Comparison of ENCODE assay signal across 14 mouse cellular contexts in the genomic region with DNA sequence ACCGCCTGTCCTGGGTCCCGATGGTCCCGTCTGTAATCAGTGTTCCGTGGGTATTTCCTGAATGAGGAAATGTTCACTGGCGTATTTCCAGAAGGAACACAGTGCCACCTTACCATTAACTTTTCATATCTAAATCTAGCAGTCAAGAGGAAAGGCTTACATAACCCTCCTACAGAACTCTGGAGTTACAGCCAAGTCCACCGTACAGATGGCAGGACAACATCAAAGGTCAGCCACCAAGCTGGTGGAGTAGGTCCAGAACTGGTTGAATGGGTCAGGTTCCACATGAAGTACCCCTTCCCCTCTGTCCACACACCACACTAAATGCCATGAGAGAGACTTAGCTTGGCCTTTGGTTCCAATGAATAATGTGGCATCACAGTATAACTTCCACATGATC.
"Had no signal": no experiment of that assay in that cellular context is flagged by ENCODE, and none has a peak within 500 bp of the region (broad histone marks: within the 10 kb centered on the region; RNA-seq: fewer than 3 reads in every experiment).

No protein-coding gene starts in this region.

- H3K4me1 ChIP-seq: megakaryocyte, embryonic 14.5 days; neural tube, embryonic 12.5 days had no signal

- H3K9ac ChIP-seq: hindbrain, embryonic 12.5 days; liver, embryonic 14.5 days; neural tube, embryonic 12.5 days had no signal

- ATAC-seq: hindbrain, embryonic 16.5 days; inflammation-experienced regulatory T-cells, adult 6 months; intestine, postnatal 0 days had no signal

- H3K27ac ChIP-seq: hindbrain, embryonic 12.5 days; left cerebral cortex, adult 2 months; limb, embryonic 10.5 days; liver, embryonic 14.5 days; macrophage; neural tube, embryonic 12.5 days; stomach, postnatal 0 days had no signal

- H3K36me3 ChIP-seq: hindbrain, embryonic 12.5 days; limb, embryonic 10.5 days; neural tube, embryonic 12.5 days had no signal

- H3K9me3 ChIP-seq: hindbrain, embryonic 12.5 days; limb, embryonic 10.5 days; megakaryocyte, embryonic 14.5 days; neural tube, embryonic 12.5 days had no signal

- DNase-seq: lung, adult 2 months; midbrain, embryonic 14.5 days; thymus, postnatal 4 days had no signal

- H3K4me2 ChIP-seq: hindbrain, embryonic 12.5 days; neural tube, embryonic 12.5 days had no signal

- H3K27me3 ChIP-seq: hindbrain, embryonic 12.5 days; megakaryocyte, embryonic 14.5 days; neural tube, embryonic 12.5 days had no signal

- H3K4me3 ChIP-seq: hindbrain, embryonic 12.5 days; left cerebral cortex, adult 2 months; limb, embryonic 10.5 days; megakaryocyte, embryonic 14.5 days; neural tube, embryonic 12.5 days had no signal
